Mouse (Mus musculus) forebrain, embryonic 15.5 days (tissue): ENCODE results near the gene Sms. TPM values are rescaled to one million over a fixed set of nuclear protein-coding genes. Genes with fewer than 3 reads are reported as not detected.

Experiments
- ATAC-seq: fragments of 200-750 bp; cut with Nextera tagmentation; replicated peaks from 2 replicates; pipeline ENCODE4 v1.8.0; 2017; ENCODE audit warnings: mild to moderate bottlenecking, moderate TSS enrichment, moderate library complexity
- H3K27ac ChIP-seq: fragments of 300-500 bp; sonication (generic); replicated peaks from 2 replicates; pipeline ENCODE4 v1.5.1; 2015; ENCODE audit warnings: mild to moderate bottlenecking, inconsistent platforms
- H3K27me3 ChIP-seq: fragments of 300-500 bp; sonication (generic); 2 replicates; pipeline ENCODE4 v1.6.1; 2015; ENCODE audit warnings: inconsistent platforms
- H3K36me3 ChIP-seq: fragments of 300-500 bp; sonication (generic); 2 replicates; pipeline ENCODE4 v1.6.1; 2015; ENCODE audit warnings: mild to moderate bottlenecking, inconsistent platforms
- H3K4me1 ChIP-seq: fragments of 300-500 bp; sonication (generic); 2 replicates; pipeline ENCODE4 v1.6.1; 2015; ENCODE audit warnings: inconsistent platforms
- H3K4me2 ChIP-seq: fragments of 300-500 bp; sonication (generic); replicated peaks from 2 replicates; pipeline ENCODE4 v1.6.1; 2015; ENCODE audit warnings: mild to moderate bottlenecking, inconsistent platforms
- H3K4me3 ChIP-seq: fragments of 300-500 bp; sonication (generic); 2 replicates; pipeline ENCODE4 v1.5.1; 2015; ENCODE audit warnings: mild to moderate bottlenecking, inconsistent platforms
- H3K9ac ChIP-seq: fragments of 300-500 bp; sonication (generic); replicated peaks from 2 replicates; pipeline ENCODE4 v1.6.1; 2015; ENCODE audit warnings: mild to moderate bottlenecking, inconsistent platforms
- H3K9me3 ChIP-seq: fragments of 300-500 bp; sonication (generic); 2 replicates; pipeline ENCODE4 v1.6.1; 2016; ENCODE audit warnings: inconsistent platforms
- WGBS: fragments of 180-500 bp; shearing (Covaris S2); methylation state at CpG from one replicate; pipeline ENCODE4 v1.1.7; 2015; ENCODE audit warnings: mixed read lengths; 5-methylcytosine and 5-hydroxymethylcytosine counted together
- polyA plus RNA-seq: library from polyadenylated mRNA; unstranded; fragments of >200 nt; fragmentation: Nextera tagmentation; extraction: Ambion mirVana; gene quantifications from 2 replicates; pipeline ENCODE4 v1.2.1, GENCODE M21; 2015

Gene Sms
- polyA plus RNA-seq, 1 experiment from 2014 or later = 115 TPM

DNA sequence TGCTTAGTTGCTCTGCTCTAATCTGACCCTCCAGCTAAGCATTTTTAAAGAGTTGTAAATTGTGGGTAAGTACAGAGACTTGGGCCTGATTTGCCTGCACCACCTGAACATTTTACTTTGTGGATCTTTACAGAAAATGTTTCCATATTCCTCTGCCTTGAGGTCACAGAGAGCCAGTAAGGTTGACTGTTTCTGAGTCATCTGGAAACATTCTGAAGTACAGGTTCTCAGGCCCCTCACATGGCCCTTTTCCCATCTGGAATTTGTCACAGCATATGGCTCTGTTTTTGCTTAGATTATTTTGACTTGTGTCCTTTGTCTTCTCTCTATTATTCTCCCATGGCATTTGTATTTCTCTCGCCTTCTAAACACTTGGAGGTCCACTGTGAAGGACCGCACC is 10.2 kb downstream of the Sms start:
- Histone ChIP-seq H3K9me3 (no peaks in the 10 kb centered on the region), H3K27me3 (no peaks in the 10 kb centered on the region), H3K4me2 (no peak overlapping the region), H3K36me3 (no peaks in the 10 kb centered on the region), H3K9ac (no peak overlapping the region), H3K4me3 (no peak overlapping the region), H3K27ac (no peak overlapping the region), H3K4me1 (no peaks in the 10 kb centered on the region)
- no peak for ATAC-seq
- 84% methylated on average over 2 of the region's 2 CpGs for WGBS

DNA sequence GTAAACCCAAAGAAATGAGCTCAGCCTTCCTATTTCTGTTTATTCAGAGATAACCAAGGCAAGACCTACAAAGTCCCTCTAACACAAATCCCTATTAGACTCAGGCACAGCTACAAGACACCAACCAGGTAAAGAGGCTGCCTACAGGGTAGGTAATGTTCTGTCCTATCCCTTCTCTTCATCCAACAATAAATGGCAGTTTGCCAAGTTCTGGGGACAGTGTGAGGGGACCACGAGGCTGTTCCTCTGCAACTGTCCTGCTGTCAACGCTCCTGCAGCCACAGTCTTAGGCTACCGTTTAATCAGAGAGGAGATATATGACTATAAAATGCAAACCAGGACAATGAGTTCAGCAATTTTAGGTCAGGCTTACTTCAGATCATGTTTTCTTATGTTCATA is 14.8 kb downstream of the Sms start:
- no peaks in the 10 kb centered on the region for H3K27me3 ChIP-seq
- no peak overlapping the region for H3K9ac ChIP-seq
- no peak overlapping the region for H3K27ac ChIP-seq
- H3K9me3 ChIP-seq = no peaks in the 10 kb centered on the region
- no peaks in the 10 kb centered on the region for H3K4me1 ChIP-seq
- no peak overlapping the region for H3K4me3 ChIP-seq
- H3K4me2 ChIP-seq = no peak overlapping the region
- 63% methylated on average over 3 of the region's 3 CpGs for WGBS
- no peaks in the 10 kb centered on the region for H3K36me3 ChIP-seq
- ATAC-seq = no peak

DNA sequence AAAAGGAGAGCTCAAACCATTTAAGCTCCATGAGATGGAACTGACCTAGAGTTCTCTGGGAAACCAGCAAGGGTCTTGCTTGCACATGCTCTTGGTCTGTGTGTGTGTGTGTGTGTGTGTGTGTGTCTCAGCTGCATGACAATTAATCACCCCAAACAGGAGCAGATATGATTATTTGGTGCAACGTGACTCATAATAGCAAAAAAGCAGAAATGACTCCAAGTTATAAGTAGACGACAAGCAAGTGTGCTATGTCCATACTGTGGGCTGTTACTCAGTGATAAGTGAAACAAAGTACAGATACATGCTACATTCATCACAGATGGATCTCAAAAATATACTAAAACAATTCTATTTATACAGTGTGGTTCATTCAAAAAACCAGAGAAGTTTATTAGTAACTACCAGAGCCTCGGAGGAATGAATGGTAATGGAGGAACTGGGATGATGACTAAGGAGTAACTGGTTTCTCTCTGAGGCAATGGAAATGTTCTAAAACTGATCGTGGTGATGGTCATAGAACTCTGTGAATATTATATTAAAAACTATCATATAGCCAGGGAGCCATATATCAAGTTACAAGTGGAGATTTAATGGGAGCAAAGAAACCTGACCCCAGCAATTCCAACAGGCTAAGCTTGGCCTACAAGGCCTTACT is 15.8 kb downstream of the Sms start:
- Histone ChIP-seq H3K36me3 (no peaks in the 10 kb centered on the region), H3K4me2 (no peak overlapping the region), H3K4me3 (no peak overlapping the region), H3K4me1 (no peaks in the 10 kb centered on the region), H3K27me3 (no peaks in the 10 kb centered on the region), H3K9me3 (no peaks in the 10 kb centered on the region), H3K9ac (no peak overlapping the region), H3K27ac (no peak overlapping the region)
- WGBS = 86% methylated on average over 4 of the region's 4 CpGs
- ATAC-seq = no peak

DNA sequence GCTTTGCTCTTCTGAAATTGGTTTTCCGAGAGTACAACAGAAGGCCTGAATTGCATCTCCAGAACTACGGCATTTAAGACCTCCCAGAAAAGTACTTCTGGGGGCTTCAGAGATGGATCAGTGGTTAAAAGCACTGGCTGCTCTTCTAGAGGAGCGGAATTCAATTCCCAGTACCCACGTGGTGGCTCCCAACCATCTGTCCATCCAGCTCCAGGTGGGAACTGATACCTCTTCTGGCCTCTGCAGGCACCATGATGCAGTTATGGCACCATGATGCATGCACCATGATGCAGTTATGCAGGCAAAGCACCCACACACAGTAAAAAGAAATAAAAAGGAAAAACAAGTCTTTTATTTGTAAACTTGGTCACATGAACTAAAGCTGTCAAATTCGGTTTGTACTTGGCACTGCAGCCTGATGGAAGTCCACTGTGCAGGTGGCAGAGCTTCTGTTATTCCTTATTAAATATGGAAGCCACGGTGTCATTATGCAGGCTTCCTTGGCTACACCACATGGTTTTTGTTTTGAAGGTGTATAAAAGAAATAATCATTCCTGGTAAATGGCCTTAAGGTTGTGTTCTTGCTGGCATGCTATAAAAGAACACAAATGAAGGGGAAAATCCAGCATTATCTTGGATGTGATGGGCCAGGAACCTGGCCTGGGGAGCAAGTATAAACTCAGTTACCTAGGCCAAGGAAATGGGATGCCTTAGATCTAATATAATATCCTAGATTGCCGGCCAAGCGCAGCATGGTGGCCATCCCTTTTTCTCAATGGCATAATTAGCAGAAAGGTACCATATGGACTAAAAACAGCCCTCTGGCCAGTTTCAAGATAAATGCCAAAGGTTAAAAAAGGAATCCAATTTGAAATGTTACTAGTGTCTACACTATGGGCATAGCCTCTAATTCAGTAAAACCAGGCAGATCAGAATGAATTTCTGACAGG is 20.1 kb downstream of the Sms start:
- ATAC-seq = no peak
- no peaks in the 10 kb centered on the region for H3K4me1 ChIP-seq
- no peaks in the 10 kb centered on the region for H3K9me3 ChIP-seq
- H3K9ac ChIP-seq = no peak overlapping the region
- H3K27me3 ChIP-seq = no peaks in the 10 kb centered on the region
- no peak overlapping the region for H3K4me2 ChIP-seq
- H3K36me3 ChIP-seq = no peaks in the 10 kb centered on the region
- no peak overlapping the region for H3K4me3 ChIP-seq
- 71% methylated on average over 8 of the region's 8 CpGs for WGBS
- no peak overlapping the region for H3K27ac ChIP-seq

DNA sequence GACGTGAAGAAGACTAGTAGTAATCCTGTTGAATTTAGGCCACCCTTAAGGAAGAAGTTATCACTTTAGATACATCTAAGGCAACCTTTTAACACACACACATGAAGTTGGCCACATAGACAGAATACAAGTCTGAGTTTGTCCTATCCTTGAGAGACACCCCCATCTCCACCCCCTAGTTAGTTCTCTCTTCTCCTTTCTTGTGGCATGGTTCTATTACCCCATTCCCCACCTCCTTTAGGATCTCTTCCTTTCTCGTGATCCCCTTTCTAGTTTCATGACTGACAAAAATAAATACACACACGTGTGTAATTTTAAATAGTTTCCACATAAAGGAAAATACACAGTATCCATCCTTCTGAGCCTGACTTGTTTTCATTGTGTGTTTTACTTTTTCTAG is 23.3 kb downstream of the Sms start:
- no peak for ATAC-seq
- no peaks in the 10 kb centered on the region for H3K4me1 ChIP-seq
- H3K4me2 ChIP-seq = no peak overlapping the region
- no peak overlapping the region for H3K9ac ChIP-seq
- 89% methylated on average over 3 of the region's 3 CpGs for WGBS
- no peak overlapping the region for H3K4me3 ChIP-seq
- no peak overlapping the region for H3K27ac ChIP-seq
- H3K36me3 ChIP-seq = no peaks in the 10 kb centered on the region
- no peaks in the 10 kb centered on the region for H3K27me3 ChIP-seq
- no peaks in the 10 kb centered on the region for H3K9me3 ChIP-seq

DNA sequence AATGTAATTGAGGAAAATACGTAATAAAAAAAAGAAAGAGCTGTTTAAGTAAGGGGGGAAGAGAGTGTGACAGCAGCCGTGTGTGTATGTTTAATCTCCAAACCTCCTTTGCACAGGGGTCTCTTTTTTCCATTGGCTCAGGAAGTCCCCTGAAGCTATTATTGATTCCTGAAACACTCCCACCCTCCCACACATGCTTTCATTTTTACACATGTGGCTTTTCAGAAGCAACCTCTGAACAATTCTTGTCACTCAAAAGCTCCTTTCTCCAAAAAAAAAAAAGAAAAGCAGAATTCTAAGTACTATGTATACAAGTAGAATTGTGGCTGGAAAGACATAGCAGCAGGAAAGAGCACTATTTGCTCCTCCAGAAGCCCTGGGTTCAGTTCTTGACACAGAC is 24.0 kb downstream of the Sms start:
- Histone ChIP-seq H3K4me2 (no peak overlapping the region), H3K27ac (no peak overlapping the region), H3K4me1 (no peaks in the 10 kb centered on the region), H3K36me3 (no peaks in the 10 kb centered on the region), H3K9ac (no peak overlapping the region), H3K27me3 (no peaks in the 10 kb centered on the region), H3K9me3 (no peaks in the 10 kb centered on the region), H3K4me3 (no peak overlapping the region)
- no peak for ATAC-seq
- WGBS = 67% methylated on average over 2 of the region's 2 CpGs

DNA sequence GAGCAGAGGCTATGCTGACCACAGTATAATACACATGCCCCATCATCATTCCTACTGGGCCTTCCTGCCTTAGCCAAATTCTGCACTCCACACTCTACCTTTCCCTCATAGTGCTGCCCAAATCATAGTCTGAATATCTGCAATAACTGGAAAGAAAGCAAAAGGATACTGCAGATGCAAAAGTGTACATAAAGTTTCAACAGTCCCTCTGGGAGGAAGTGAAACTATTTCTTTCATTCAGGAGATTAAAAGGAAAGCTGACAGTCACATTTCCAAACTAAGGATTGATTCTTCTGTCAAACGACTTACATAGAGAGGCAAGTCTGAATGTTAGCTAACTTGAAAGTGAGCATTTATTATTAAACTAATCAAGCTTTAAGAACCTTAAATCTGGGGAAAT is 26.1 kb downstream of the Sms start:
- Histone ChIP-seq H3K4me2 (no peak overlapping the region), H3K9ac (no peak overlapping the region), H3K9me3 (no peaks in the 10 kb centered on the region), H3K27ac (no peak overlapping the region), H3K4me1 (no peaks in the 10 kb centered on the region), H3K4me3 (no peak overlapping the region), H3K27me3 (no peaks in the 10 kb centered on the region), H3K36me3 (no peaks in the 10 kb centered on the region)
- no peak for ATAC-seq
- 78% methylated on average over 1 of the region's 1 CpGs for WGBS

DNA sequence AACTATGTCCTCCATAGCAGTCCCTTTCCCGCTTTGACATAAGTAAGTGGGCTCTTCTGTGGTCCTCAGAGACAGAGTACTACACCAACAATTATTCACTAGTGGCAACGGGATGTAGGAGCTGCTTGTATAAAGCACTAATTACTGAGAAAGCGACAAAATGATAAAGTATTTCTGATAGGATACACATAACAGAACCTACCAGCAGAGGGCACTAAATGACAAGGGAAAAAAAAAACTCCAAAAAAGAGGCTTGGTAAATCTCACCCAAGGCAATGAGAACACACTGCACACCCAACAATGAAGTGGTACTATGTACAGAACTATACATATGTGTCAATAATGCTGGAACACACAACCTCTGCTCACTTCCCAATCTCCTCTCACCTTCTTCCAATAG is 29.4 kb downstream of the Sms start:
- Histone ChIP-seq H3K9me3 (no peaks in the 10 kb centered on the region), H3K4me1 (no peaks in the 10 kb centered on the region), H3K27me3 (no peaks in the 10 kb centered on the region), H3K4me2 (no peak overlapping the region), H3K36me3 (no peaks in the 10 kb centered on the region), H3K4me3 (no peak overlapping the region), H3K9ac (no peak overlapping the region), H3K27ac (no peak overlapping the region)
- ATAC-seq = 0 out of 2 replicates have a peak, but pooled peaks have one; percentile 41
- WGBS = 56% methylated on average over 3 of the region's 3 CpGs

DNA sequence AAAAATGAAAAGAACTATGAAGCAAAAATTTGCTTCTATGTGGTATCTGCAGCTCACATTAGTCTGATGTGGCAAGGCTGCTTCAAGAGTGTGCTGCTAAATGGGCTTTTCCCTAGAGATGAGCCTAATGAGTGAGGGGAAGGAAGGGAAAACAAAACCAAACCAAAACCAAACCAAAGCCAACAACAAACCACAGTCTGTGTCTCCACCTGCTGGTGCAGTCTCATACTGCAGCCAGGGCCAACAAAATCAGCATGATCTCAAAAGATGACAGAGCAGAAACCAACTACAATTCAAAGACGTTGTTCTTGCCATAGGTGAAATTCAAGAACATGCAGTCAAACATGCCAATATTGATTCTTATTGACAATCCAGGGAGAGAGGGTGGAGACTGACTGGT is 37.7 kb downstream of the Sms start:
- 0 out of 2 replicates have a peak, but pooled peaks have one; percentile 23 for ATAC-seq
- H3K27ac ChIP-seq = no peak overlapping the region
- WGBS = 50% methylated on average over 1 of the region's 1 CpGs
- no peak overlapping the region for H3K4me2 ChIP-seq
- H3K4me3 ChIP-seq = no peak overlapping the region
- H3K36me3 ChIP-seq = no peaks in the 10 kb centered on the region
- no peaks in the 10 kb centered on the region for H3K27me3 ChIP-seq
- no peak overlapping the region for H3K9ac ChIP-seq
- H3K4me1 ChIP-seq = no peaks in the 10 kb centered on the region
- H3K9me3 ChIP-seq = no peaks in the 10 kb centered on the region

DNA sequence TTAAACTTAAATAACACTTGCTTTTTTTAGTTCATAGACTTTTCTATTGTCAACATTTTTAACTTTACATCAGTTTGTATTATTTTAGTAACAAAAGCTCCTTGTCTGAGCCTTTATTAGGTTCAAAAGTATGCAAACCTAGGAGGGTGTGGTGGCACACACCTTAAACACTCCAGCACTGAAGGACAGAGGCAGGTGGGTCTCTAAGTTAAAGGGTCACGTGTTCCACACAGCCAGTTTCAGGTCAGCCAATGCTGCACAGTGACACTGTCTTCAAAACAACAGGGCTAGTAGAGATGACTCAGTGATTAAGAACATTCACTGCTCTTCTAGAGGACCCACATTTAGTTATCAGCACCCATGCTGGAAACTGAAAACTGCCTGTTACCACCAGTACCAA is 43.1 kb downstream of the Sms start:
- no peaks in the 10 kb centered on the region for H3K4me1 ChIP-seq
- WGBS = 79% methylated on average over 1 of the region's 1 CpGs
- ATAC-seq = no peak
- H3K36me3 ChIP-seq = no peaks in the 10 kb centered on the region
- no peak overlapping the region for H3K4me2 ChIP-seq
- H3K9ac ChIP-seq = no peak overlapping the region
- no peak overlapping the region for H3K27ac ChIP-seq
- no peaks in the 10 kb centered on the region for H3K27me3 ChIP-seq
- no peaks in the 10 kb centered on the region for H3K9me3 ChIP-seq
- no peak overlapping the region for H3K4me3 ChIP-seq

DNA sequence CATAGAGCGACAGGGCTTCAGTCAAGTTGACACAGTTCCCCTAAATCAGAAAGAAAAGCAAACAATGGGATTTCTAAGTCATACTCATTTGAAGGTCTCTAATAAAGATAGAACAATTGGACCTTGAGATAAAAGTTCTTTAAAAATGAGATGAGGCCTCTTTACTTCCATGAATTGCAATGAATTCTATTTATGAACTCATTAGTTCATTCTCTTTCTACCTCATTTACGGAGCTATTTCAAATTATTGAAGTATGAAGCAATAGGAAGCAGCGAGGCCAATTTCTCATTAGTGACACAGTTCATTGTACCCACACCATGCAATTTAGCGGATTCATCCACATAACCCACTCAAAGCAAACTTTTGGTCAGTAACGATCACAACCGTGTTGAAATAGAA is 44.7 kb downstream of the Sms start:
- WGBS = 42% methylated on average over 6 of the region's 6 CpGs
- Histone ChIP-seq H3K4me2 (no peak overlapping the region), H3K36me3 (no peaks in the 10 kb centered on the region), H3K4me3 (no peak overlapping the region), H3K4me1 (no peaks in the 10 kb centered on the region), H3K9ac (no peak overlapping the region), H3K27ac (no peak overlapping the region), H3K9me3 (no peaks in the 10 kb centered on the region), H3K27me3 (no peaks in the 10 kb centered on the region)
- ATAC-seq = no peak

DNA sequence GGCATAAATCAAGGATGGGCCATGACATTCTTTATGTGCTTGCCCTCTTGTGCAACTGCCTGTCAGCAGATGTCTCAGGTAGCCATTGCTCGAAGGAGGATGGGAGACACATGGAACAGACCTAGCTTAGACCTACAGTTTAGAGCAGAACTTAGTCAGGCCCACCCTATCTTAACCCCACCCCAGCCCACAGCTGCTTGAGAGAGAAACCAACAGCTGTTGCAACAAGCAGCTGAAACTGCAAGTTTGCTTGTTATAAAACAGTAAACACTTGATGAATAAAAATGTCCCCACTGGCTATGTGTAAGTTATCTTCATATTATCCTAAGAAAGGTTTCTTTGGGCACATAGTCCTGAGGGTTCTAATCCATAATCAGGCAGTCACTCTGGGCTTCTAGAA is 57.3 kb downstream of the Sms start:
- H3K4me2 ChIP-seq = no peak overlapping the region
- no peak for ATAC-seq

More for the DNA sequence above, 57.3 kb downstream of the Sms start:
- Histone ChIP-seq H3K36me3 (no peaks in the 10 kb centered on the region), H3K27ac (no peak overlapping the region), H3K4me3 (no peak overlapping the region), H3K9ac (no peak overlapping the region), H3K9me3 (no peaks in the 10 kb centered on the region), H3K27me3 (no peaks in the 10 kb centered on the region), H3K4me1 (no peaks in the 10 kb centered on the region)
- 89% methylated on average over 1 of the region's 1 CpGs for WGBS
